Mouse (Mus musculus): ENCODE measurements at regions not wholly inside any gene's neighbourhood (a gene's known extent, or its start where the extent isn't known, plus 50 kb on each side); places are given as distances from the start of the nearest gene placed in this dataset.

GRCm38 (mm10) chr9:46478611-46479010 lies 158.8 kb upstream of the 4931429L15Rik start:
- no peak for DNase-seq (ENCODE audit: extremely low spot score in 1 of 2, low spot score in 1 of 2)

- no peak for DNase-seq (ENCODE audit: extremely low spot score in 1 of 2, low spot score in 1 of 2)
Observed at GRCm38 (mm10) chr9:46476516-46476915, 156.7 kb upstream of the 4931429L15Rik start.

- no peak for DNase-seq (ENCODE audit: extremely low spot score in 1 of 2, low spot score in 1 of 2)
Observed at GRCm38 (mm10) chr9:46473681-46474080, 153.9 kb upstream of the 4931429L15Rik start.

DNA sequence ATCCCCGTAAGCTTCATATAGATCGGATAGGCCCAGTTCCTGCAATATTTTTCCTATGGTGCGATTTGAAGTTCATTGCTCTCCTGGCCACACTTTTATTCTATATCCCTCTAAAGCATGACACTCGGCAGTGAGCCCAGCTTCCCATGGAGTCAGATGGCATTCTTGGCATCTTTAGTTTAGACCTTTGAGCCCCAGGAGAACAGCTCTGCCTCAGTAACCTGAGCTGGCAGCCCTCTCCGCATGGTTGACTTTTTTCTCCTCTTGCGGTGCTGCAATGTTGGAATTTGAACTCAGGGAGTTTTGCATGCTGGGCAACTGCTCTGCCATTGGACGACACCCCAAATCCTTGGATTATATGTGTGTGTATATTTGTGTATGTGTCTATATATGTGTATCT lies 149.7 kb upstream of the 4931429L15Rik start:
- DNase-seq (ENCODE audit: extremely low spot score in 1 of 2, low spot score in 1 of 2) = no peak

- DNase-seq (ENCODE audit: extremely low spot score in 1 of 2, low spot score in 1 of 2) = no peak
Observed at GRCm38 (mm10) chr9:46468306-46468705, 148.5 kb upstream of the 4931429L15Rik start.

DNA sequence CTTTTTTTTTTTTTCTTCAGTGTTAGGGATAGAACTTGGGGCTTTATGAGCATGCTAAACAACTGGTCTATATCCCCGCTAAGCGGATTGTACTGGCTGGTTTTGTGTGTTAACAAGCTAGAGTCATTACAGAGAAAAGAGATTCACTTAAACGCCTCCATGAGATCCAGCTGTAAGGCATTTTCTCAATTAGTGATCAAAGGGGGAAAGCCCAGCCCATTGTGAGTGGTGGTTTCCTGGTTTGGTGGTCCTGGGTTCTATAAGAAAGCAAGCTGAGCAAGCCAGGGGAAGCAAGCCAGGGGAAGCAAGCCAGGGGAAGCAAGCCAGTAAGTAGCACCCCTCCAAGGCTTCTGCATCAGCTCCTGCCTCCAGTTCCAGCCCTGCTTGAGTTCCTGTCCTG lies 147.9 kb upstream of the 4931429L15Rik start:
- DNase-seq (ENCODE audit: extremely low spot score in 1 of 2, low spot score in 1 of 2) = no peak

DNA sequence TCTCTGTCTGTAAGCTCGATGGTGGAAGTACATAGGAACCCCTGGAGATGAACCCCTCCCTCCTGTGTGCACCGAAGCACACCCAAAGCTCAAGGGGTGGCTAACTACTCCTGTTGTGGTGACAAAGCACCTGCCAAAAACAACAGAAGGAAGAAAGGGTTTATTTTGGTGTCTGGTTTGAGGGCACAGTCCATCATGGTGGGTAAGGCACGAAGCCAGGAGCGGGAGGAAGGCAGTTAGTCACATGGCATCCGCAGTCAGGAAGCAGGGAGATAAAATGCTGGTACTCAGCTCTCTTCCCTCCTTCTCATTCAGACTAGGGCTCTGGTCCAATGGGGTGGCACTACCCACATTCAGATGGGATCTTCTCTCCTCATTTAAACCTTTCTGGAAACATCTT lies 142.9 kb upstream of the 4931429L15Rik start:
- DNase-seq (ENCODE audit: extremely low spot score in 1 of 2, low spot score in 1 of 2) = no peak

- DNase-seq (ENCODE audit: extremely low spot score in 1 of 2, low spot score in 1 of 2) = no peak
Observed at GRCm38 (mm10) chr9:46457945-46458344, 138.2 kb upstream of the 4931429L15Rik start.

- no peak for DNase-seq (ENCODE audit: extremely low spot score in 1 of 2, low spot score in 1 of 2)
Observed at GRCm38 (mm10) chr9:46454807-46455610, 135.2 kb upstream of the 4931429L15Rik start.

GRCm38 (mm10) chr9:46443191-46444095 lies 123.7 kb upstream of the 4931429L15Rik start:
- DNase-seq (ENCODE audit: extremely low spot score in 1 of 2, low spot score in 1 of 2) = peak in 1 of 2 experiments; percentile 14

- DNase-seq (ENCODE audit: extremely low spot score in 1 of 2, low spot score in 1 of 2) = no peak
Observed at GRCm38 (mm10) chr9:46442739-46443181, 123.0 kb upstream of the 4931429L15Rik start.

DNA sequence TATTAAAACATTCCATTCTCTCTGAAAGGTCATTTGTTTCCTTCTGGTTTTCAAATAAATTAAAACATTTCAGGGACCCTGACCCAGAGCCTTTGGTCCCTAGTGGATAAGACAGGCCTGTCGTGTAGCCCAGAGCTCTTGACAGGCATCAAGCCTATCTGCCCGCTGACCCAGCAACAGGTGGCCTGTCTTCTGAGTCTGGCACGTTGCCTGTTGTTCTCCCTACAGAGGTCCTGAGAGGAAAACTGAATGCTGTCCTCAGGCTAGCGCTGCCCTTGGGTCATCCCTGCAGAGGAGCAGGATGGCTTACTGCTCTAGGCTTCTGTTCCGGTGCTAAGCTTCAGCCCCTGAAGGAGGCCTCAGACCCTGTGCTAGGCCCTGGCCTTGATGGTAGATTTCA lies 120.4 kb upstream of the 4931429L15Rik start:
- no peak for DNase-seq (ENCODE audit: extremely low spot score in 1 of 2, low spot score in 1 of 2)

- peak; percentile 75 to 83 for DNase-seq (ENCODE audit: extremely low spot score in 1 of 2, low spot score in 1 of 2)
Observed at GRCm38 (mm10) chr9:46434700-46435099, 114.9 kb upstream of the 4931429L15Rik start.

GRCm38 (mm10) chr9:46433716-46434115 lies 113.9 kb upstream of the 4931429L15Rik start:
- no peak for DNase-seq (ENCODE audit: extremely low spot score in 1 of 2, low spot score in 1 of 2)

- DNase-seq (ENCODE audit: extremely low spot score in 1 of 2, low spot score in 1 of 2) = no peak
Observed at GRCm38 (mm10) chr9:46431053-46431452, 111.3 kb upstream of the 4931429L15Rik start.

GRCm38 (mm10) chr9:46423184-46423967 lies 103.6 kb upstream of the 4931429L15Rik start:
- no peak for DNase-seq (ENCODE audit: extremely low spot score in 1 of 2, low spot score in 1 of 2)

DNA sequence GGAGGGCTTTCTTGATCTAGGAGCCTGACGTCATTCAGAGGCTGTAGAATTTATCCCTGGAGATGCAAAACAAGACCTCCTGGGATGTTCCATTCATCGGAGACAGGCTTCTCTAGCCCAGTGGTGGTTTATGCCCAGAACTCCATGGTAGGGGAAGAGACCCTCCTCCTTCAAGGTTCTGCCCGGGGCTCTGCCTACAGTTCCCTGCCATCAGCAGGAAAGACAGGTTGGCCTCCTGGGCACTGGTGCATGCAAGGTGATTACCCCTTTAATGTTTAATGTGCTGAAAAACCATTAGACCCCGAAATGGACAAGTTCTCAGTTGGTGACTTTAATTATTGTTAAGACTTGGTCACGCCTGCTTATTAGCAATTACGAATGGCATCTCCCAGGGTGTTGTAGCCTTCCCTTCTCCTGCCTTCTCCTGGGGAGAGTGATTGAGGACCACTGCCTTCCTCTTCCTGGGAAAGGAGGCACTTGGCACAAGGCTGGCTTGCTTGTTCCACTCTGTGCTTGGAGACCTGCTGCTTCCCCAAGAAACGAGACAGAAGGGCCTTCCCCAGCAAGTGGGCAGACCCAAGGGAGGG lies 102.0 kb upstream of the 4931429L15Rik start:
- no peak for DNase-seq (ENCODE audit: extremely low spot score in 1 of 2, low spot score in 1 of 2)

- no peak for DNase-seq (ENCODE audit: extremely low spot score in 1 of 2, low spot score in 1 of 2)
Observed at GRCm38 (mm10) chr9:46411686-46412085, 91.9 kb upstream of the 4931429L15Rik start.

DNA sequence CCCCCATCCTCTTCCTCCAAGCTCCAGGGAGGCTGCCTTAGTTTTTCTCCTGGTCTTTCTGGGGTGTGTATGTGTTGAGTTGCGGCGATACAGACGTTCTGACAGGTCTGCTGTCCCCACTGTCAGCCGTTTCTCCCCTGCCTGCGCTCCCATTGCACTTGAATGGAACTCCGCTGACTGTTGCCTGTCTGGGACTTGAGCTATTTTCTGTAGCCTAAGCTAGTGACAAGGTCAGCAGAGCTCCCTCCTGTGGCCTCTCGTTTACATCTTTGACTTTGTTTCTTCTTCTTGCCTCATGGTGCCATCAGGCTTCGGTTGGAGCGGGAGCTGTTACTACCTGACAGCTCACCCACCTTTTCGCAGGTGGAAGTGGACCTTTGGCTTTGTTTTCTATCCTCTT lies 89.0 kb upstream of the 4931429L15Rik start:
- no peak for DNase-seq (ENCODE audit: extremely low spot score in 1 of 2, low spot score in 1 of 2)

GRCm38 (mm10) chr9:46406606-46407005 lies 86.8 kb upstream of the 4931429L15Rik start:
- DNase-seq (ENCODE audit: extremely low spot score in 1 of 2, low spot score in 1 of 2) = no peak

Data from layer of hippocampus, postnatal 25 days (tissue).